Mouse (Mus musculus): Measurements from ENCODE around the gene Ccl7. TPM values are rescaled to one million over a fixed set of nuclear protein-coding genes. Genes with fewer than 3 reads are reported as not detected.
A peak's percentile ranks its signal among the peaks of the same experiment; 100 is the strongest.

The Ccl7 gene
- not detected in 2 replicates for polyA plus RNA-seq (2012; ENCODE audit: insufficient read depth, low replicate concordance)

- TF ChIP-seq FLI1 (IDR thresholded peaks at IDR 0.05; ENCODE audit: low read length) (no peak), GATA1 (IDR thresholded peaks at IDR 0.05; ENCODE audit: borderline replicate concordance, low read length) (no peak)
- Histone ChIP-seq H3K4me3 (replicated peaks) (no peak within 1 kb of the TSS), H3K4me1 (0 out of 2 replicates have a peak, but pooled peaks cover 3% of the 10 kb centered on the region)
These were observed at the start of gene Ccl7 for GRCm38 (mm10) chr11:82045471-82045870. TSS of gene Ccl7 (plus strand) at chr11:82045712.

GRCm38 (mm10) chr11:81996172-81996841 is 49.2 kb upstream of the Ccl7 start:
- H3K36me3 ChIP-seq (replicated peaks; ENCODE audit: low read length), result no peaks in the 10 kb centered on the region
- no peak overlapping the region for H3K4me3 ChIP-seq (replicated peaks)
- H3K27me3 ChIP-seq (replicated peaks), result peaks cover 12% of the 10 kb centered on the region
- H3K4me1 ChIP-seq, result no peaks in the 10 kb centered on the region
- TF ChIP-seq FLI1 (IDR thresholded peaks at IDR 0.05; ENCODE audit: low read length) (no peak), GATA1 (IDR thresholded peaks at IDR 0.05; ENCODE audit: borderline replicate concordance, low read length) (no peak)
- H3K9me3 ChIP-seq, result peaks cover 8% of the 10 kb centered on the region

More at GRCm38 (mm10) chr11:82045471-82045870, at the start of gene Ccl7:
- Histone ChIP-seq H3K27me3 (replicated peaks) (peaks cover 1% of the 10 kb centered on the region), H3K9me3 (no peaks in the 10 kb centered on the region), H3K36me3 (replicated peaks; ENCODE audit: low read length) (no peaks in the 10 kb centered on the region)

- Histone ChIP-seq H3K9me3 (peaks cover 8% of the 10 kb centered on the region), H3K36me3 (replicated peaks; ENCODE audit: low read length) (no peaks in the 10 kb centered on the region), H3K4me3 (replicated peaks) (no peak overlapping the region), H3K27me3 (replicated peaks) (peaks cover 12% of the 10 kb centered on the region), H3K4me1 (no peaks in the 10 kb centered on the region)
- TF ChIP-seq FLI1 (IDR thresholded peaks at IDR 0.05; ENCODE audit: low read length) (no peak), GATA1 (IDR thresholded peaks at IDR 0.05; ENCODE audit: borderline replicate concordance, low read length) (no peak)
These were observed 48.4 kb upstream of the Ccl7 start for GRCm38 (mm10) chr11:81997085-81997484.

DNA sequence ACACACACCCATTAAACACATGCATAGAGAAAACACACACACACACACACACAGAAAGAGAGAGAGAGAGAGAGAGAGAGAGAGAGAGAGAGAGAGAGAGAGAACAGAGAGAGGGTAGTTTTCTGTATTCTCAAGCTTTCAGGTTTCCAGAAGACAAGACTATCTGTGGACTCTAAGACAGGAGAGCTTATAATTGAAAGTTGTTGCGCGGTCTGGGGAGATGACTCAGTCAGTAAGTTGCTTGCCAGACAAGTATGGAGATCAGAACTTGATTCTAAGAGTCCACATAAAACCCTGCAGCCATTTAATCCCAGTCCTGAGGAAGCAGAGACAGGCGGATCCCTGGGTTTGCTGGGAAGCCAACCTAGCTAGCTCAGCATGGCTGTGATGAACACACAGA is 46.9 kb upstream of the Ccl7 start:
- H3K9me3 ChIP-seq, result peaks cover 8% of the 10 kb centered on the region

DNA sequence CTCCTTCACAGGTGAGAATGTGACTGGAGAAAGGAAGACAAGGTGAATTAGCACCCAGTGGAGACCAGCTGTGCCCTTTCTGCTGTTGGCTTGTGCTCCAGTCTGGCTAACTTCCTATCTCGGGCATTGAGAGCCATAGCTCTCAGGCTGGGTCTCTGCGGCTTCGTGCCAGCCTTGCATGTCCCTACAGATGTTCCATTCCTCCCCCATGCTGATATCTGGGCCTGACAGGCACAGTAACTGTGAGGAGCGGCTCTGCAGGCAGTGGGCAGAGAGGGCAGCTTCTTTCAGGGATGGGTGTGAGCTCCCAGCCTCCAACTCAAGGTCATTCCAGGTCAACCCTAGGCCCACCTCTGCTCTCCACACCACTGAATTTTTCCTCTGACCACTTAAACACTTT is 46.0 kb upstream of the Ccl7 start:
- no peak for TF ChIP-seq GATA1 (IDR thresholded peaks at IDR 0.05; ENCODE audit: borderline replicate concordance, low read length)
- TF ChIP-seq FLI1 (IDR thresholded peaks at IDR 0.05; ENCODE audit: low read length), result no peak
- Histone ChIP-seq H3K36me3 (replicated peaks; ENCODE audit: low read length) (no peaks in the 10 kb centered on the region), H3K4me3 (replicated peaks) (no peak overlapping the region), H3K9me3 (peaks cover under 1% of the 10 kb centered on the region; the same call in 1 of the 2 replicates), H3K27me3 (replicated peaks) (peaks cover 12% of the 10 kb centered on the region), H3K4me1 (no peaks in the 10 kb centered on the region)

More for the DNA sequence above, 46.9 kb upstream of the Ccl7 start:
- Histone ChIP-seq H3K4me3 (replicated peaks) (no peak overlapping the region), H3K4me1 (no peaks in the 10 kb centered on the region), H3K36me3 (replicated peaks; ENCODE audit: low read length) (no peaks in the 10 kb centered on the region), H3K27me3 (replicated peaks) (peaks cover 12% of the 10 kb centered on the region)
- TF ChIP-seq GATA1 (IDR thresholded peaks at IDR 0.05; ENCODE audit: borderline replicate concordance, low read length) (no peak), FLI1 (IDR thresholded peaks at IDR 0.05; ENCODE audit: low read length) (no peak)

GRCm38 (mm10) chr11:82000581-82000980 is 44.9 kb upstream of the Ccl7 start:
- Histone ChIP-seq H3K4me3 (replicated peaks) (no peak overlapping the region), H3K4me1 (no peaks in the 10 kb centered on the region), H3K9me3 (no peaks in the 10 kb centered on the region), H3K36me3 (replicated peaks; ENCODE audit: low read length) (no peaks in the 10 kb centered on the region), H3K27me3 (replicated peaks) (peaks cover 14% of the 10 kb centered on the region)
- TF ChIP-seq FLI1 (IDR thresholded peaks at IDR 0.05; ENCODE audit: low read length) (no peak), GATA1 (IDR thresholded peaks at IDR 0.05; ENCODE audit: borderline replicate concordance, low read length) (no peak)

DNA sequence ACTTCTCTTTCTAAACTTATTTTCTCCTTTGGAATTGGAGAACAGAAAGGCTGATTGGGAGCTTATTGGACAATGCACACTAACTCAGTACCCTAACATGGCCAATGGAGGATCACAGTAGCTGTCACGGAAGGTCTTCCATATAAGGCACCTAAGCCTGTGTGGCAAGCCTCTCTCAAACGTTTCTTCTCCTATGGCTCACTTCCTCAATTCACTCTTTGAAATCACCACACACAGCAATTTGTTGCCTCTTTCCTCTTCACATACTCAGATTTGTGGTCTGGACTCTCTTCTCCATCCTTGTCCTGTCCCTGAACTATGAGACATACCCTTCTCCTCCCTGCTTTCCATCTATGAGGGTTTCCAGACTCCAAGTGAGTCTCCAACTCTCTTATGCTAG is 40.7 kb upstream of the Ccl7 start:
- Histone ChIP-seq H3K4me1 (peaks cover 11% of the 10 kb centered on the region), H3K27me3 (replicated peaks) (peaks cover 13% of the 10 kb centered on the region), H3K4me3 (replicated peaks) (no peak overlapping the region), H3K9me3 (no peaks in the 10 kb centered on the region), H3K36me3 (replicated peaks; ENCODE audit: low read length) (no peaks in the 10 kb centered on the region)
- TF ChIP-seq GATA1 (IDR thresholded peaks at IDR 0.05; ENCODE audit: borderline replicate concordance, low read length) (no peak), FLI1 (IDR thresholded peaks at IDR 0.05; ENCODE audit: low read length) (no peak)

- Histone ChIP-seq H3K36me3 (replicated peaks; ENCODE audit: low read length) (no peaks in the 10 kb centered on the region), H3K4me1 (peaks cover 11% of the 10 kb centered on the region), H3K4me3 (replicated peaks) (peak overlapping the region; percentile 79), H3K27me3 (replicated peaks) (peaks cover 12% of the 10 kb centered on the region), H3K9me3 (no peaks in the 10 kb centered on the region)
- TF ChIP-seq FLI1 (IDR thresholded peaks at IDR 0.05; ENCODE audit: low read length) (no peak), GATA1 (IDR thresholded peaks at IDR 0.05; ENCODE audit: borderline replicate concordance, low read length) (no peak)
These were observed 38.6 kb upstream of the Ccl7 start for GRCm38 (mm10) chr11:82006796-82007423.

DNA sequence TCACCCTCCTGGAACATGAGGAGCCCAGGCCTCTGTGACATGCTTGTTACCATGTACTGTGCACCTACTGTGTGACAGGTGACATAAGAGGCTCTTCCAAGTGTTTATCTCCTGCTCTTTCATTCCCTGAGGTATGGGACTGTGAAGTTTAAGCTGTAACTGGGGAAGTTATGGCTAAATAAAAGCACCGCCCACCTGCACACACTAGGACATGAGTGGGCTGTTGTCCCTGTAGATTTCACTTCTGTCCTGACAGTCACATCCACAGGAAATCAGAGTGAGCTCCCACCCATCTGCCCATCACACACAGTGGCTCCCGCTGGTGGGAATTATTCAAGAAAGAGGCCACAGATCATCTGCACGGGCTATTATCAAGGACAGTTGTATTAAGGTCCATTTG is 35.4 kb upstream of the Ccl7 start:
- peaks cover 9% of the 10 kb centered on the region for H3K27me3 ChIP-seq (replicated peaks)
- 0 out of 2 replicates have a peak, but pooled peaks cover 4% of the 10 kb centered on the region for H3K9me3 ChIP-seq
- H3K4me1 ChIP-seq, result peaks cover 11% of the 10 kb centered on the region
- TF ChIP-seq FLI1 (IDR thresholded peaks at IDR 0.05; ENCODE audit: low read length) (no peak), GATA1 (IDR thresholded peaks at IDR 0.05; ENCODE audit: borderline replicate concordance, low read length) (no peak)
- no peak overlapping the region for H3K4me3 ChIP-seq (replicated peaks)
- H3K36me3 ChIP-seq (replicated peaks; ENCODE audit: low read length), result no peaks in the 10 kb centered on the region

Data from megakaryocyte, embryonic 14.5 days (primary cell).